Mouse (Mus musculus): ENCODE measurements around the gene Cps1. TPM values are rescaled to one million over a fixed set of nuclear protein-coding genes. Genes with fewer than 3 reads are reported as not detected.

Gene Cps1
- not detected for polyA plus RNA-seq (2017; shearing (Covaris generic))

GRCm38 (mm10) chr1:67122797-67123196 is at the start of gene Cps1:
Gene Cps1 (plus strand): TSS chr1:67123026.

Other genes starting within 250 kb of the Cps1 start
- gene Myl1, start 177.6 kb upstream of the Cps1 start, polyA plus RNA-seq (2017; shearing (Covaris generic)): not detected
- 61.4 TPM for gene Lancl1, start 84.2 kb upstream of the Cps1 start, polyA plus RNA-seq (2017; shearing (Covaris generic))

Measured in activated CD4-positive, CD25-positive, alpha-beta regulatory T cell, adult 9 weeks (primary cell).